Mouse (Mus musculus) layer of hippocampus, adult 2 months (tissue): Measurements from ENCODE around the gene Stk38l. TPM values are rescaled to one million over a fixed set of nuclear protein-coding genes. Genes with fewer than 3 reads are reported as not detected.
"Not testable (repeated sequence)": the region's sequence is repeated elsewhere in the genome, so short reads cannot be mapped to it uniquely, and the experiment has no call there.

Experiments
- DNase-seq, 2 experiments: peaks; one replicate each; pipeline ENCODE4 v3.0.0; 2022; ENCODE audit warnings: low spot score in 2 of 2
- H3K27ac ChIP-seq: fragments of 200-600 bp; 2 replicates; pipeline ENCODE4 v1.8.1; 2022
- H3K4me3 ChIP-seq: fragments of 200-600 bp; 2 replicates; pipeline ENCODE4 v1.8.1; 2022; ENCODE audit warnings: mild to moderate bottlenecking
- CTCF ChIP-seq: fragments of 200-600 bp; conservative IDR thresholded peaks from 2 replicates; pipeline ENCODE4 v1.8.1; 2022; ENCODE audit warnings: antibody characterized with exemption, mild to moderate bottlenecking, moderate library complexity
- total RNA-seq, 2 experiments: library from RNA; stranded (reverse); gene quantifications; 2 replicates each; pipeline ENCODE4 v1.2.3; 2021

Stk38l gene
- total RNA-seq, 2 experiments from 2014 or later = 21.1 to 22.5 TPM

DNA sequence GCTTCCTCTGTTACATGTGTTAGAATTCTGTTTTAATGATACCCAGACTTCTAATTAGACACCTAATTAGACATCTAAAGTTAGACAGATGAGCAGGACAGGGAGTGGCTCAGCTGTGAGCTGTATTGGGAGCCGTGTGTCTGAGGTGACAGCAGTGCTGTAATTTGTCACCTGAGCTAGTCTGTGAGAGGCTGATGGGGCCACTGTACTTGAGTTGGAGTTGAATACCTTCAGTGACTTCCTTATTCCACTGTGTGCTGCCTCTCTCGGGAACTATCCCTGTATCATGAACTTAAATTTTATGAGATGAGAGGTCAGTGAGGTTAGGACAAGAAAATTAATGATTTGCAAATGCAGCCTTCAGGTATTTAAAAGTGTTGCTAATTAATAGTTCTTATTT lies 39.8 kb downstream of the Stk38l start:
- no peak for DNase-seq
- no peak overlapping the region for H3K4me3 ChIP-seq
- no peak for TF ChIP-seq CTCF
- H3K27ac ChIP-seq = no peak overlapping the region

DNA sequence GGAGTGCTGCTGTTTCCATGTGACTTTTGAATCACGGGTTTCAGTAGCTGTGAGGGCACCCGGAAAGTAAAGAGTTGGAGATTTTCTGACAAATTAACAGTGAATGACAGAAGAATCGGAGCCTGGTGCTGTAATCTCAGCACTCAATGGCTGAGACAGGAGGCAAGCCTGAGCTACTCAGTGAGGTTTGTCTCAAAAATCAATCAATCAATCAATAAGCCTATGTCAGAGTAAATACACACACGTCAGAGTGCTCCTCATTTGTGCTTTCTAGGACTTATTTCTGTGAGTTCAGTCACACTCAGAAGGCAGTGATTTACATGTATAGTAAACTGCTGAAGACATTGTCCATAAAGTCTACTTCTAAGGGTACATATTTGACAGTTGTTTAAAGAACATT lies 40.5 kb downstream of the Stk38l start:
- no peak for DNase-seq
- no peak for TF ChIP-seq CTCF
- Histone ChIP-seq H3K27ac (no peak overlapping the region), H3K4me3 (no peak overlapping the region)

DNA sequence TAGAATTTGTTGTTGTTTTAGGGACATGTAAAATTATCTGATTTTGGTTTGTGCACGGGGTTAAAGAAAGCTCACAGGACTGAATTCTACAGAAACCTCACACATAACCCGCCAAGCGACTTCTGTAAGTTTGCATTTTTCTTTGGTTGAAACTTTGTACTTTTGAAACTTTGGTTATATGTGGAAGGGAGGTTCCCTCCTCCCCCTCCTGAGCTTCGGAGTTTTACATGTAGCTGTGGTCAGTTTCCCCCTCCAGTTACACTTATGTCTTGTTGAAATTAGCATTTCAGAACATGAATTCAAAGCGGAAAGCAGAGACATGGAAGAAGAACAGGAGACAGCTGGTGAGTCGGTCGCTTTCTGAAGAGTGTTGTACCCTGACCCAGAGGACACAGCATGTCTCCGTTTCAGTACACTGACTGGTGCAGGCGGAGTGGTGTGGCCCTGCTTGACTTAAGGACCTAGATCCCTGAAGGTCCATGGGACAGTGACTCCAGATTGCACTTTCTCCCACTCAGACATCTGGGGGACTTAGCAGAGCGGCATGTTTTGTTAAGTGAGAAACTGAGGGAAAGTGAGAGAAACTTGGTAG lies 44.1 kb downstream of the Stk38l start:
- no peak for DNase-seq
- H3K27ac ChIP-seq = no peak overlapping the region
- no peak for TF ChIP-seq CTCF

DNA sequence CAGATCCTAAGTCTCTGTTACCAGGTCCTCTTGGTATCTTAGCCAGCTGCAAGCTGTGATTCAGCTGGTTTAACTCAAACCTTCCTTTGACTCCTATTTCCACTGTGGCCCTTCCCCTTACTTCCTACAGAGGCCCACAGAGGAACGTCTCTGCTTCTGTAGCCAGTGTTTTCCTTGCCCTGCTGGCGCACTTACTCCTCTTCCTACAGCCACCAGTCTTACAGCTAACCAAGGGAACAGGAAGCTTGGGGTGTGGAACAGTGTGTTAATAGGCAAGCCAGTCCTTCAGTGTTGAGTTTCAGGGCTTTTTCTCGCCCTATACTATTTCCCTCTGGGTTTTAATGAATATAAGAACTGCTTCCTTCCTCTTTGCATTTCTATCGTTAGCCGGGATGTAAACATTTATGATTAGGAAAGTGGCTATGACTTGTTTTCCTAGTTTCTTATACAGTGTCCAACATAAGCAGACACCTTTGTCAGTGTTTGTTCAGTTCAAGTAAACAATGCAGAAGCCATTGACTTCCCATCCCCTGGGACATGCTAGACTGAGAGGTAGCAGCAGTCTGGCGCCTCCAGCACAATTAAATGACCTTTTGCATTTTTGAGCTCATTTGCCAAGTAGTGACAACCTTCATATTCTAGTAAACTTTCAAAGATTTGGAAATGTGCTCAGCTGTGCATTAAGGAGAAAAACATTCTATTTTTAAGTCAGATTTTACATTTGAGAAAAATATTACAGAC lies 45.4 kb downstream of the Stk38l start:
- no peak for TF ChIP-seq CTCF
- no peak for DNase-seq
- H3K4me3 ChIP-seq = no peak overlapping the region
- no peak overlapping the region for H3K27ac ChIP-seq

More for the DNA sequence above, 44.1 kb downstream of the Stk38l start:
- no peak overlapping the region for H3K4me3 ChIP-seq

DNA sequence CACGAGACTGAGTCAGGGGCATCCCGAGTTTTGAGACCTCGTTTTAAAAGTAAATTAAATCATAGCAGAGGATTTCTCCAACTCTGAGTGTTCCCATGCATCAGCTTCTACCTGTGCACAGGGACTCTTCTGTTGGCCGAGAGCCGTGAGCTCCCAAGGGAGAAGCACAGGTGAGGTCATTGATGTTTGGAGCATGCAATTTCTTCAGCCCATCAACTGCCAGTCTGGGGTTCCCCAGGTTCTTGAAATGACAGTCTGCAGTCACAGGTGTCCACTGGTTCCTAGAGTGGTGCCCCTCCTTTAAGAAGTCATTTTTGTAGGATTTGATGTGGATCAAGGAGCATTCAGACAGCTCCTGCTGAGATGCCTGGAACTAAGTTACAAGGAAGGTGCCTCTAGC lies 46.0 kb downstream of the Stk38l start:
- H3K4me3 ChIP-seq = no peak overlapping the region
- no peak overlapping the region for H3K27ac ChIP-seq
- no peak for DNase-seq
- TF ChIP-seq CTCF = no peak

DNA sequence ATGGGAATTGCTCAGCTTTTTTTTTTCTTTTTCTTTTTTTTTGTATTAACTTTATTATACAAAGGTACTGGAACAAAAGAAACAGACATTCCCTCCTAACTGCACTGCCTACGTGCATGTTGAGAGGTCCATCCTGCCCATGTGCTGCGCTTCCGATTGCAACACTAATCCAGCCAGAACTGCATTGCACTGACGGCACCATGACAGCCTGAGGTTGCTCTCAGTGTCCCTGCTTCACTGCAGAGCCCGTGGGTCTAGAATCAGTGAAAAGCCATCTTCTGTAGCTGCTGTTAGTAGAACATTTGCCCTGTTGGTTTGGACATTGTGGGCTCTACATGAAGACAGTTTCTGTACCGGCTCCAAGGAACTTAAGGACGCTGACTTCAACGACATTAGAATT lies 51.1 kb downstream of the Stk38l start:
- not testable (repeated sequence) for DNase-seq, H3K4me3 ChIP-seq, H3K27ac ChIP-seq

DNA sequence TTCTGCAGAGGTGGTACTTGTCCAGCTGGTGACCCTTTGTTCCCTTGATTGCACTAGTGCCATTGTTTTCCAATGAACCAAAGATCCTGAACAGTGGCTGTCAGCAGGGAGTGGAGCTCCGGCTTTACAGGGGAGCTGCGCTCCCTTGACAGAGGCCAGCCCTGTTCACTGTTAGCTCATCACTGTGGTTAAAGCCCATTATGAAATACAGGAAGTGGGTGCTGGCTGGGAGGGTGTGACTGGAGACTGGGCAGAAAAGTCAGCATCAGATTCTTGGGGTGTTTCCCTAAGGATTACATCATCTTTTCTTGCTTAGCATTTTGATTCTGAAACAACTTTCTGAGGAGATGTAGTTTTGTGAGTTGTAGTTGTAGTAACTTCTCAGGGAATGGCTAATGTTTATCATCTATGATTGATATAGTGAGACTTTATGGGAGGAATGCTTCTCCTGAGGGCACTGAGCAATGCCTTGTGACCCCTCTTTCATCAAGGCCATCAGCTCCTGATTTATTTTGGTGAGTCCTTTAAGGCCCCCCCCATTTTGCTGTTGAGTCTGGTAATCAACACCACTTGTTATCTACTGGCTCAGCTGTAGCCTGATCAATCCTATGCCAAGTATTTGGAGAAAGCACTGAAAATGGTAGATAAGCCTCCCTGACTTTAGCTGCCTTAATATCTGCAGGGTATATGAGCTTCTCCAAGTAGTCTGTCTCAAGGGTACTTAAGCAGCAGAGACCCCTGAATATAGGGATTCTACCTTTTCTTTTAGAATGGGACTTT lies 52.0 kb downstream of the Stk38l start:
- TF ChIP-seq CTCF = no peak
- Histone ChIP-seq H3K27ac (no peak overlapping the region), H3K4me3 (no peak overlapping the region)
- DNase-seq = no peak

DNA sequence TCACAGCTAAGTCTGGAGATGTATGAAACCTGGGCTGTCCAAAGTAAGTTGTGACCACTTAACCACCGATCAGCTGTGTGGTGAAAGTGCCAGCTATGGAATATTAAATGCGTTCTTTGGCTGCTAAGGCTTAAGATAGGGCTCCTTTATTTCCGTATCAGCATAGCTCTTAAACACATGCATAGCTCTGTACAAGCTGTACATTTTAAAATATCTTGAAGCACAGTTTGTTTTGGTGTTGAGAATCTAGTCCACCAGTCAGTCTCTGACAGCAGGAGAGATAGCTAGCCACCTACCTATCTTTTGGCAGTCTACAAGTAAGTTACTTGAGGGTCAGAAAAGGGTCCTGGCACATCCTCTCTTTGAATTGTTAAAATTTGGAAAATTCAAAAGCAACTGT lies 53.3 kb downstream of the Stk38l start:
- DNase-seq = no peak
- TF ChIP-seq CTCF = no peak
- Histone ChIP-seq H3K4me3 (no peak overlapping the region), H3K27ac (no peak overlapping the region)

DNA sequence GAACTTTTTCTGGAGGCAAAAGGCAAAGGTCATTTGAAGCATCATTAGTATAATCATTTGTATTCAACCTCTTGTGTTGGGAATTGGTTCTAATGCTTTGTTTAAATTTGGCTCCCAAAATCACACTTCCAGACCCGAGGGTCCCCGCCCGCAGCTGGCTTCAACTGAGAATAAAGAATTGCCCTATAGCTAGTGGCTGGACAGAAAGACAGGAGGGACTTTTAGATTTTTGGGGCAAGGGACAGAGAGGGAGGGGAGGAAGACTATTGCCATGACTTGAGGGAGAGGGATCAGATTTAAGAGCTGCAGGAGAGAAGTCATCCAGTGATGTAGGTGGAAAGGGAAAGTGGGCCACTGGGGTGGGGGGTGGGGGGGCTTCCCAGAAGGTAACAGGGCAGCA lies 56.8 kb downstream of the Stk38l start:
- no peak overlapping the region for H3K4me3 ChIP-seq
- no peak for TF ChIP-seq CTCF
- H3K27ac ChIP-seq = no peak overlapping the region
- DNase-seq = no peak

DNA sequence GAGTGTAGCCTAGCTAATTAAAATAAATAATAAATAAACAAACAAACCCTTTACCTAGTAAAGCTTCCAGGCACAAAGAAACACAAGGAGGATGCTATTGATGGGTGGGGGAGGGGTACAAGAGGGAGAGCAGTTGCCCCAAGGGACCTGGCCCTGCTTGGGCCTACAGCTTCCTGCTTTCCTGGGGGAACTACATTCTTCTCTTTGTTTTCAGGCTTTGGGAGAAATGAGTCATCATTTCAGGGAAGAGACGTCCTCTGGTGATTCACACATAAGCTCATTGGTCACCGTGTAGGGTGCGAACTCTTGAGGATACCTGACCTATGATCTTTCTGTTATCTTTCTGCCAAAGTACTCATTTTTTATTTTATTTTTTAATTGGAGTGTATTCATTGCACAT lies 68.7 kb downstream of the Stk38l start:
- H3K27ac ChIP-seq = no peak overlapping the region
- no peak overlapping the region for H3K4me3 ChIP-seq
- DNase-seq = no peak
- no peak for TF ChIP-seq CTCF

DNA sequence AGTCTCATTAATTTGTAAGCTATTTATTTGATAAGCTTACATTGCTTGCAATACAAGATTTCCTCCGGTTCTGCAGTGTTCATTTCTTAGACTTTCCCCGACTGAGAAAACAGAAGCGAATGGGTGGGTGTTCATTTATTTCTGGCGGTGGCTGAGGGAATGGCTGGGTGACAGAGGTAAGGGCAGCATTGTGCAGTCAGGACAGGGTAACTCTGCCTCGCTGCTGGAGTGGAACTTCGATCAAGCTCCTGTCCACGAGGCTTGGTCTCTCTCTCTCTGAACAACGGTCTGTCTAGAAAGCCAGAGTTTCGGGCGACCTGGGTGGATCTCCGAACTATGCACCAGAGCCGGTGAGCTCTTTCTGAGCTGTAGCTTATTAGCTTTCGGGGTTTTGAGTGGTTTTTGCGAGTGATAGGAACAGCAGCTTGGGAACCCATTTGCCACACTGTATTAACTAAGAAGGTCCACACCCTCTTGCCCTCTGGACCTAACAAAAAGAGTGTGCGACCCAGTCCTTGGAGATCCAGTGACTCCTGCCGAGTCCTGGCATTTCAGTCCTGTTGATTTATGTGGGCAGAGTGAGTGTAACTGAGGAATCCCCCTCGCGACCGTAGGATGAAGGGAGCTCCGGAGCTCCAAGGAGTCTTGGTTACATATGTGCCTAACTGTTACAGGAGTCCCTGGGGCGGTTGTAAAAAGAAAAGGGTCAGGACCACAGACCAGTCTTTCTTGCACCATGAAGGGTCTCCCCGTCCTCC lies 70.5 kb downstream of the Stk38l start:
- TF ChIP-seq CTCF = no peak
- no peak for DNase-seq
- Histone ChIP-seq H3K27ac (no peak overlapping the region), H3K4me3 (peak overlapping the region; percentile 72)

DNA sequence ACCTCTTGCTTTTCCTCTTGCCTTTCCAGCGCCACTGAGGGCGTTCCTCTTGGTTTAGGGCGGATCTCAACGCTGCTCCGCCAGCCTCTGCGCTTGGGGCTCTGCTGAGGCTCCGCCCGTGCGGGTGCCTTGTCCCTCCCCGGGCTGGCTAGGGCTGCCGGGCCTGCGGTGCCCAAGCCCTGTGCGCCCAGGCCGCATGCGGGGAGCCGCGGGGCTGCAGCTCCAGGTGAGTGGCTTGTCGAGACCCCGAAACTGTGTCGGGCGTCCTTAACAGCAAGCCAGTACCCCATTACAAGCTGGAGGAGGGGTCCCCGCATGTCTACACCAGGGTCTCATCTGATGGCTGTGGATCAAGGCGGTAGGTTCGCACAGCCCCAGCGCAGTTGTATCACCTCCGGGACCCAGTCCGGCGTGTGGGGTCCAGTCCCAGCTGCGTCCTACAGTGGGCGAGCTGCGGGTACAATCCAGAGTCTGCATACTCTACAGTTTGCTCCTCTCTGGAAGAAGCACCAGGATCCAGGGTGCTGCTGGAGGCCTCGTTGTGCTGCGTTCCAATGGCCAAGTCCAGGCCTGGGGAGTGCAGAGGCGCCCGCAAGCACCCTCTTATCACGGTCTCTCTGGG lies 71.2 kb downstream of the Stk38l start, which contains the start of gene Arntl2:
Arntl2 (plus strand) TSS at position 132 of the 622 bp plus-strand sequence.
- TF ChIP-seq CTCF = no peak
- Histone ChIP-seq H3K27ac (peak within 1 kb of the TSS; percentile 53), H3K4me3 (peak within 1 kb of the TSS; percentile 72)
- DNase-seq = peak; percentile 71 to 72

DNA sequence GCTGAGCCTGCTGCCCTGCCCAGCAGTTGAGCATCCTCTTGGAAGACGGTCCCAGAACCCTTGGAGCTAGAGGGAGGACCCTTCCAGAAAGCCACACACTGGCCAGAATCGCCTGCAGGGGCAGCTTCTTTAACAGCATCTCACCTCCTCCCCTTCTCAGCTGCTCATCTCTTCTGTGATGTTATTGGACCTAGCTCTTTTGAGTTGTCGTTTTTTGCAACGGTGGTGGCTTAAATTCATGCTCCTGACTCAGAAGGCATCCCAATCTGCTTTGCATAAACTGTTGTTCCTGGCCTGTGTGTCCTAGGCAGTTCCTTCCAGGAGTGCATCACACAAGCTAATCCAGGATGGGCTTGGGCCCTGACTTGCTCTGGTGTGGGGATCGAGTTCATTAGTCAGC lies 72.7 kb downstream of the Stk38l start:
- H3K4me3 ChIP-seq = no peak overlapping the region
- no peak for DNase-seq
- H3K27ac ChIP-seq = no peak overlapping the region
- no peak for TF ChIP-seq CTCF
